Mouse (Mus musculus) E14TG2a.4 (cell line): Measurements from ENCODE around the gene Nosip.

Source experiments
- H3K27me3 ChIP-seq: 2 replicates; pipeline ENCODE4 v1.6.1; 2014; ENCODE audit warnings: low read length, control low read depth; ENCODE audit not compliant: insufficient read depth
- H3K36me3 ChIP-seq: 2 replicates; pipeline ENCODE4 v1.6.1; 2014; ENCODE audit warnings: low read length, control low read depth; ENCODE audit not compliant: insufficient read depth
- H3K4me1 ChIP-seq: replicated peaks from 2 replicates; pipeline ENCODE4 v1.6.1; 2014; ENCODE audit warnings: low read depth, low read length, control low read depth
- H3K4me3 ChIP-seq: replicated peaks from 2 replicates; pipeline ENCODE4 v1.5.1; 2014; ENCODE audit warnings: mild to moderate bottlenecking, low read length
- H3K9me3 ChIP-seq: 2 replicates; pipeline ENCODE4 v1.6.1; 2014; ENCODE audit warnings: low read length, control low read depth
- CTCF ChIP-seq: conservative IDR thresholded peaks from 2 replicates; pipeline ENCODE4 v1.5.1; 2014; ENCODE audit warnings: low read length
- NANOG ChIP-seq: IDR thresholded peaks from 2 replicates; pipeline ENCODE4 v1.6.1; 2014; ENCODE audit warnings: borderline replicate concordance, low read length, mixed read lengths
- POU5F1 ChIP-seq: IDR thresholded peaks from 2 replicates; pipeline ENCODE4 v1.6.1; 2014; ENCODE audit warnings: low read length, borderline replicate concordance

Gene Nosip

DNA sequence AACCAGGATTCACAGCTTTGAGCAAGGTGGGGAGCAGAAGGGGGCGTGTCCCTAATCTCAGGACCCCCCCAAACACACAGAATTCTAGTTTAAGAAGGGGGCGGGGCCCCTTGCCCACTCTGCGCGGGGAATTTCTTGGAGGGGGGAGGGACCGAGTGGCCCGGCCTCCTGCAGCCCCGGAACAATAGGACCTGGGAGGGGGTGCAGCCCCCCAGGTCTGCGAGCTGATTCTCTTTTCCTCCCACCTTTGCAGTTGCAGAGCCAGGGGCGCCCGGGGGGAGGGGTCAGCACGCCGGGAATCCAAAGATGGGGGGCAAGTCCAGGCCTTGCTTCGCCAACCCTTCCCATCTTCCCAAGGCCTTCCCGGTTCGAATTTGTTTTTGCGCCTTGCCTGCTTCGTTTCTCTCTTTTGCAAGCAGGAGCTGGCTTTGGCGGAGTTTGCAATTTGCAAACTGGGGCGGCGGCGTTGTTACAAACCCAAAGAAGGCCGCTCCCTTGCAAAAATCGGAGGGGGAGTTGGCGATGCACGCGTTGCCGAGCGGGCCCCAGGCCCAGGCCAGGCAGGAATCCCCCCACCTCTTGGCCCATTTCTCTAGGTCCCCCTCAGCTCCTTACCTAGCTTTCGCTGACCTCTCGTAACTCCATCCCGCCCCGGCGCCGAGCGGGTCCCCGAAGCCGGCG is 9.9 kb upstream of the Nosip start:
- no peak for TF ChIP-seq CTCF
- no peak for TF ChIP-seq POU5F1
- TF ChIP-seq NANOG = no peak
- Histone ChIP-seq H3K9me3 (no peaks in the 10 kb centered on the region), H3K4me3 (peak overlapping the region; percentile 92)

GRCm38 (mm10) chr7:45052862-45053116 is 9.4 kb upstream of the Nosip start, which contains the start of gene Prr12:
Gene Prr12, minus strand, starts transcription at chr7:45052881.
- TF ChIP-seq POU5F1 = no peak
- no peak for TF ChIP-seq NANOG
- no peak for TF ChIP-seq CTCF
- H3K4me3 ChIP-seq = peak within 1 kb of the TSS; percentile 92
- H3K36me3 ChIP-seq = peaks cover 28% of the 10 kb centered on the region
- H3K9me3 ChIP-seq = no peaks in the 10 kb centered on the region
- no peaks in the 10 kb centered on the region for H3K27me3 ChIP-seq
- peaks cover 74% of the 10 kb centered on the region for H3K4me1 ChIP-seq

More for the DNA sequence above, 9.9 kb upstream of the Nosip start:
- H3K27me3 ChIP-seq = no peaks in the 10 kb centered on the region
- H3K4me1 ChIP-seq = peaks cover 79% of the 10 kb centered on the region
- peaks cover 33% of the 10 kb centered on the region for H3K36me3 ChIP-seq

DNA sequence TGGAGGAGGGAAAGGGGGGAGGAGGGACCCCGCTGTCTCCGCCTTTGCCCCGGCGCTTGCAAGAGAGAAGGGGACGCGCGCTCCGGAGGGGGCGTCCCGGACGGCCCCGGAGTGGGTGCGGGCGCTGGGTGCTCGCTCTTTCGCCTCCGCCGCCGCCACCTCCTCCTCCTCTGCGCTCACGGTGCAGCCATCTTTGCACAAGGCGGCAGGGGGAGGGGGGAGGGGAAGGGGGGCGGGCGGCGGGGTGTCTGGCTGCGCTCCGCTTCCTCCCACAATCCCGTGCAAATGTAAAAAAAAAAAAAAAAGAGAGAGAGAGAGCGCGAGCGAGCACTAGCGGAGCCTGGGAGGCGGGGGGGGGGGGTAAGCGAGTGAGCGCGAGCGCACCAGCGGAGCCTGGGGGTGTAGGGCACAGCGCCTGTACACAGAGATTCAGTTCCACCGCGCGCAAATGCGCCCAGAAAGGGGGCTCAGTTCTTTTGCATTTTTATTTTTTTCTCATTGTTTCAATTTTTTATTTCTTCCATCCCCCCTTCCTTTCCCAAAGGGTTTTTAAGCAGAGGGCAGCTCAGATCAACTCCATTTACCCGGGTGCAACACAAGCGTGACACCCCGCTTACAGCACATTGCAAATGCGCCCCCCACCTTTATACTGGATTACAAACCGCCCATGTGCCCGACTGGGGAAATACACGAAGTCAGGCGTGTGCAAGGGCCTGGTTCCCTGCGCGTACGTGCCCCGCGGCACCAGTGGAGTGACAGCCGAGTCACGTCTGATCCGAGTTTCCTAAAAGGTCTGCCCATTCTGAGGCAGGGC is 8.9 kb upstream of the Nosip start:
- Histone ChIP-seq H3K9me3 (no peaks in the 10 kb centered on the region), H3K4me3 (peak overlapping the region; percentile 92), H3K4me1 (peaks cover 69% of the 10 kb centered on the region), H3K36me3 (peaks cover 23% of the 10 kb centered on the region), H3K27me3 (no peaks in the 10 kb centered on the region)
- TF ChIP-seq NANOG (no peak), POU5F1 (no peak), CTCF (no peak)

DNA sequence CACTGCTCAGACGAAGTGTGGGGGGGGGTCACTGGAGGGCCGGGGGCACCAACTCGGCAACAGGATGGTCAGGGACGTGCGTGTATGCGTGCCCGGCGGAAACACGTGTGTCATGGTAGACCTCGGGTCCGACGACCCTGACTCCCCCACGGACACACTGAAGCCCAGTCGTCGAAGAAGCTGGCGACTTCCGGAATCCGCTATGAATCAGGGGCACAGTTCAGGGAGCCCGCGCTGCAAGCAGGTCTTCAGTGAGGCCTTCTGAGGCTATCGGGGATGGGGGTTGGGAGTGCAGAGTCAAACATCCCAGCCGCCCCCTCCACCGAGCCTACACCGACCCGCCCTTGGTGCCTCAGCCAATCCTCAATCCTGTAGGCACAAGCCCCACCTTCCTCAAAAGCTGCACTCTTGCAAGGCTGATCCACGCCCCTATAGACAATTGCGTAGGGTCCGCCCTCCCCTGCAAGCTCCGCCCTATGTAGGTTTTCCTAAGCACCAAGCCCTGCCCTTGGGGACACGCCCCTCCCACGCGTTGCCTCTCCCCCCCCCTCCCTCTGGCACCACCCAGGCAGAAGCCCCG is 8.2 kb upstream of the Nosip start:
- H3K4me3 ChIP-seq = peak overlapping the region; percentile 92
- TF ChIP-seq POU5F1 = no peak
- TF ChIP-seq NANOG = no peak
- no peak for TF ChIP-seq CTCF
- H3K27me3 ChIP-seq = no peaks in the 10 kb centered on the region
- H3K9me3 ChIP-seq = no peaks in the 10 kb centered on the region
- H3K36me3 ChIP-seq = peaks cover 16% of the 10 kb centered on the region
- H3K4me1 ChIP-seq = peaks cover 67% of the 10 kb centered on the region

- H3K4me3 ChIP-seq = peak overlapping the region; percentile 24
- H3K27me3 ChIP-seq = no peaks in the 10 kb centered on the region
- TF ChIP-seq CTCF (no peak), NANOG (no peak), POU5F1 (no peak)
- H3K36me3 ChIP-seq = no peaks in the 10 kb centered on the region
- peaks cover 67% of the 10 kb centered on the region for H3K4me1 ChIP-seq
- no peaks in the 10 kb centered on the region for H3K9me3 ChIP-seq
Observed at GRCm38 (mm10) chr7:45056329-45056971, 5.8 kb upstream of the Nosip start.

- Histone ChIP-seq H3K9me3 (no peaks in the 10 kb centered on the region), H3K27me3 (no peaks in the 10 kb centered on the region), H3K4me3 (peak overlapping the region; percentile 24), H3K4me1 (peaks cover 66% of the 10 kb centered on the region), H3K36me3 (no peaks in the 10 kb centered on the region)
- TF ChIP-seq POU5F1 = no peak
Observed at GRCm38 (mm10) chr7:45056972-45057348, 5.3 kb upstream of the Nosip start.

DNA sequence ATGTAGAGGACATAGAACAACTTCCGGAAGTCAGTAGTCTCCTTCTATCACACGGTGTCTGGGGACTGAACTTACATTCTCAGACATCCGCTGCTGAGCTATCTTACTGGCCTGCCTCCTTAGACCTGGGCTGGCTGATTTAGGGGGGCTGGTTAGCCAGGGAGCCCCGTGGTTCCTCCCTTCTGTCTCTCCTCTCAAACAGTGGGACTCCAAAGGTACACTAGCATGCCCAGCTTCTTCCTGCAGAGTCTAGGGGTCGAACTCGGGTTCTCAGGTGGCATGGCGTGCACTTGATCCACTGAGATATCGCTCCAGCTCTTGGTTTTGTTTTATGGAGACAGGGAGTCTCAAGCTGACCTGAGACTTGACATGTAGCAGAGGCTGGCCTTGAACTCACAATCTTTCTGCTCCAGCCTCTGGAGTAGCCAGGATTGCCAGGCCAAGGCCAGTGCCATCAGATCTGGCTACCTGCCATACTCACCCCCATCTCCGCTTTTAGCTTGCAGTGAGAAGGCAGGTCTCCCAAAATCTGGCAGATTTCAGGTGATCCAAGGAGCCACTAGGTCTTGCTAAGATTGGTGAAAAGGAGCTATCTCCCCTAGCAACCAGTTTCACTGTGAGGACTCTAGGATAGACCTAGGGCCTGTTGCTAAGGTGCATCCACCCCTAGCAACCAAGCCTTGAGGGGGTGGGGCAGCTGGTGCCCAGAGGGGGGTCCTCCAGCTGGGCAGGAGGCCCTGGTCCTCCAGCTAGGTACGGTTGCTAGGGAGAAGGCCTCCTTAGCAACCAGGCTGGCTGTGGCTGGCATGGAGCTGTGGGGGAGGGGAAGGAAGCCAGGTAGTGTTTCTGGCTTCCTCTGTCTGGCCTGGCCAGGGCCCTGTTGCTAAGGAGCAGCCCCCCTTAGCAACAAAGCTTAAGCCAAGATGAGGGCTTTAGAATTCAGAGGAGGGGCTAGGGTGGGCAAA is 3.3 kb upstream of the Nosip start:
- Histone ChIP-seq H3K27me3 (no peaks in the 10 kb centered on the region), H3K4me3 (no peak overlapping the region), H3K9me3 (no peaks in the 10 kb centered on the region), H3K4me1 (peaks cover 67% of the 10 kb centered on the region), H3K36me3 (peaks cover 1% of the 10 kb centered on the region; the same call in 1 of the 2 replicates)
- no peak for TF ChIP-seq CTCF
- no peak for TF ChIP-seq NANOG
- TF ChIP-seq POU5F1 = no peak

DNA sequence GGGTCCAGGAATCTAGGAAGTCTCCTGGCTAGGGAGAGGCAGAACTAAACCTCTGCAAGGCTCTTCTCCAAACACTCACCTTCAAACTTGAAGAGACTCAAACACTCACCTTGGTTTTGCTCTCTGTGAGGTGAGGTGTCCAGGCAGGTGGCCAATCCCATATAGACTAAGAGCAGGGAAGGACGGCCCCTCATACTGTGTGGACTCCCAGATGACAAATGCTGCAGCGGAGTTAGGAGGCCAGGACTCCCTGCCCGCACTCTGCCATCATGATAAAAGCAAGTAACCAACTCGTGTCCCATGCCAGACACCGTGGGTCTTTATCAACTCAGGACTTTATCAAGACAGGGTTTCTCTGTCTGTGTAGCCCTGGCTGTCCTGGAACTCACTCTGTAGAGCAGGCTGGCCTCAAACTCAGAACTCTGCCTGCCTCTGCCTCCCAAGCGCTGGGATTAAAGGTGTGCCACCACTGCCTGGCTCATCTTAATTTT is 1.6 kb upstream of the Nosip start:
- H3K4me3 ChIP-seq = no peak overlapping the region
- H3K36me3 ChIP-seq = peaks cover 7% of the 10 kb centered on the region
- no peaks in the 10 kb centered on the region for H3K27me3 ChIP-seq
- TF ChIP-seq CTCF (no peak), NANOG (no peak), POU5F1 (no peak)
- H3K9me3 ChIP-seq = no peaks in the 10 kb centered on the region
- peaks cover 71% of the 10 kb centered on the region for H3K4me1 ChIP-seq
